Mouse (Mus musculus): ENCODE measurements around the gene Kcnab2.
A peak's percentile ranks its signal among the peaks of the same experiment; 100 is the strongest.

Kcnab2 gene

GRCm38 (mm10) chr4:152453079-152453478 is 24.6 kb downstream of the Kcnab2 start:
- DNase-seq (ENCODE audit: low spot score in 2 of 2): no peak

GRCm38 (mm10) chr4:152451371-152451770 is 26.3 kb downstream of the Kcnab2 start:
- peak in 1 of 2 experiments; percentile 32 for DNase-seq (ENCODE audit: low spot score in 2 of 2)

- DNase-seq (ENCODE audit: low spot score in 2 of 2): peak; percentile 33 to 70
These were observed 29.0 kb downstream of the Kcnab2 start for GRCm38 (mm10) chr4:152448666-152449018.

- peak in 1 of 2 experiments; percentile 21 for DNase-seq (ENCODE audit: low spot score in 2 of 2)
These were observed 29.7 kb downstream of the Kcnab2 start for GRCm38 (mm10) chr4:152447731-152448665.

GRCm38 (mm10) chr4:152446178-152446577 is 31.5 kb downstream of the Kcnab2 start:
- peak; percentile 30 to 62 for DNase-seq (ENCODE audit: low spot score in 2 of 2)

GRCm38 (mm10) chr4:152441536-152441935 is 36.1 kb downstream of the Kcnab2 start:
- no peak for DNase-seq (ENCODE audit: low spot score in 2 of 2)

- no peak for DNase-seq (ENCODE audit: low spot score in 2 of 2)
These were observed 36.8 kb downstream of the Kcnab2 start for GRCm38 (mm10) chr4:152440882-152441281.

GRCm38 (mm10) chr4:152435255-152435654 is 42.4 kb downstream of the Kcnab2 start:
- peak; percentile 61 to 83 for DNase-seq (ENCODE audit: low spot score in 2 of 2)

- peak; percentile 55 to 86 for DNase-seq (ENCODE audit: low spot score in 2 of 2)
These were observed 42.8 kb downstream of the Kcnab2 start for GRCm38 (mm10) chr4:152434836-152435235.

- DNase-seq (ENCODE audit: low spot score in 2 of 2): peak in 1 of 2 experiments; percentile 48
These were observed 45.4 kb downstream of the Kcnab2 start for GRCm38 (mm10) chr4:152432308-152432707.

GRCm38 (mm10) chr4:152428259-152428658 is 49.4 kb downstream of the Kcnab2 start:
- DNase-seq (ENCODE audit: low spot score in 2 of 2): peak in 1 of 2 experiments; percentile 30

GRCm38 (mm10) chr4:152424922-152425321 is 52.7 kb downstream of the Kcnab2 start:
- DNase-seq (ENCODE audit: low spot score in 2 of 2): peak in 1 of 2 experiments; percentile 52

GRCm38 (mm10) chr4:152424341-152424740 is 53.3 kb downstream of the Kcnab2 start:
- peak in 1 of 2 experiments; percentile 37 for DNase-seq (ENCODE audit: low spot score in 2 of 2)

- no peak for DNase-seq (ENCODE audit: low spot score in 2 of 2)
These were observed 54.1 kb downstream of the Kcnab2 start for GRCm38 (mm10) chr4:152423576-152423975.

- DNase-seq (ENCODE audit: low spot score in 2 of 2): no peak
These were observed 59.2 kb downstream of the Kcnab2 start for GRCm38 (mm10) chr4:152418229-152419060.

- no peak for DNase-seq (ENCODE audit: low spot score in 2 of 2)
These were observed 65.1 kb downstream of the Kcnab2 start for GRCm38 (mm10) chr4:152412524-152413080.

- no peak for DNase-seq (ENCODE audit: low spot score in 2 of 2)
These were observed 66.7 kb downstream of the Kcnab2 start for GRCm38 (mm10) chr4:152410961-152411360.

- no peak for DNase-seq (ENCODE audit: low spot score in 2 of 2)
These were observed 71.1 kb downstream of the Kcnab2 start for GRCm38 (mm10) chr4:152406531-152406930.

GRCm38 (mm10) chr4:152405671-152406201 is 71.9 kb downstream of the Kcnab2 start:
- no peak for DNase-seq (ENCODE audit: low spot score in 2 of 2)

GRCm38 (mm10) chr4:152405143-152405542 is 72.5 kb downstream of the Kcnab2 start:
- DNase-seq (ENCODE audit: low spot score in 2 of 2): no peak

- no peak for DNase-seq (ENCODE audit: low spot score in 2 of 2)
These were observed 78.7 kb downstream of the Kcnab2 start for GRCm38 (mm10) chr4:152398926-152399325.

GRCm38 (mm10) chr4:152392627-152393026 is 85.0 kb downstream of the Kcnab2 start:
- DNase-seq (ENCODE audit: low spot score in 2 of 2): no peak
